Mouse (Mus musculus): ENCODE measurements around the gene Tmem229b. TPM values are rescaled to one million over a fixed set of nuclear protein-coding genes. Genes with fewer than 3 reads are reported as not detected.
A peak's percentile ranks its signal among the peaks of the same experiment; 100 is the strongest.
"Not testable (repeated sequence)": the region's sequence is repeated elsewhere in the genome, so short reads cannot be mapped to it uniquely, and the experiment has no call there.

Tmem229b gene
- total RNA-seq, 2 experiments from 2014 or later, result 12.9 to 13.4 TPM

GRCm38 (mm10) chr12:78952053-78952452 lies 55.4 kb downstream of the Tmem229b start:
- no peak for DNase-seq

- DNase-seq, result no peak
Measured at GRCm38 (mm10) chr12:78947661-78948060, 59.8 kb downstream of the Tmem229b start.

GRCm38 (mm10) chr12:78947161-78947560 lies 60.3 kb downstream of the Tmem229b start:
- no peak for DNase-seq

- DNase-seq, result no peak
Measured at GRCm38 (mm10) chr12:78942931-78943330, 64.5 kb downstream of the Tmem229b start.

GRCm38 (mm10) chr12:78940081-78940480 lies 67.3 kb downstream of the Tmem229b start:
- DNase-seq, result no peak

- DNase-seq, result no peak
Measured at GRCm38 (mm10) chr12:78939393-78940037, 67.9 kb downstream of the Tmem229b start.

- DNase-seq, result no peak
Measured at GRCm38 (mm10) chr12:78936494-78936893, 70.9 kb downstream of the Tmem229b start.

GRCm38 (mm10) chr12:78929900-78930299 lies 77.5 kb downstream of the Tmem229b start:
- DNase-seq, result no peak

GRCm38 (mm10) chr12:78927287-78927686 lies 80.1 kb downstream of the Tmem229b start:
- no peak for DNase-seq

GRCm38 (mm10) chr12:78923539-78924189 lies 83.8 kb downstream of the Tmem229b start:
- DNase-seq, result no peak

GRCm38 (mm10) chr12:78922977-78923376 lies 84.5 kb downstream of the Tmem229b start:
- not testable (repeated sequence) for DNase-seq

GRCm38 (mm10) chr12:78922058-78922457 lies 85.4 kb downstream of the Tmem229b start:
- no peak for DNase-seq

GRCm38 (mm10) chr12:78921421-78921820 lies 86.0 kb downstream of the Tmem229b start:
- no peak for DNase-seq

- DNase-seq, result peak; percentile 68
Measured at GRCm38 (mm10) chr12:78919079-78919712, 88.2 kb downstream of the Tmem229b start.

- peak; percentile 82 for DNase-seq
Measured at GRCm38 (mm10) chr12:78918227-78919078, 89.0 kb downstream of the Tmem229b start.

- DNase-seq, result no peak
Measured at GRCm38 (mm10) chr12:78916278-78916677, 91.1 kb downstream of the Tmem229b start.

- no peak for DNase-seq
Measured at GRCm38 (mm10) chr12:78915561-78915960, 91.9 kb downstream of the Tmem229b start.

- no peak for DNase-seq
Measured at GRCm38 (mm10) chr12:78914458-78914857, 93.0 kb downstream of the Tmem229b start.

Measured in adrenal gland, postnatal 10 days (tissue).